Mouse (Mus musculus) lung, adult 2 months (tissue): ENCODE measurements around the gene Arl15.

Experiments
- CTCF ChIP-seq: fragments of 200-500 bp; IDR thresholded peaks from 2 replicates; pipeline ENCODE4 v1.5.1; 2011; ENCODE audit warnings: mild to moderate bottlenecking, low read length, control low read depth; ENCODE audit not compliant: insufficient read depth
- POLR2A ChIP-seq: fragments of 200-500 bp; IDR thresholded peaks from 2 replicates; pipeline ENCODE4 v1.6.1; 2011; ENCODE audit warnings: low read depth, mild to moderate bottlenecking, control low read depth, low read length, borderline replicate concordance; ENCODE audit errors: extremely low read depth

DNA sequence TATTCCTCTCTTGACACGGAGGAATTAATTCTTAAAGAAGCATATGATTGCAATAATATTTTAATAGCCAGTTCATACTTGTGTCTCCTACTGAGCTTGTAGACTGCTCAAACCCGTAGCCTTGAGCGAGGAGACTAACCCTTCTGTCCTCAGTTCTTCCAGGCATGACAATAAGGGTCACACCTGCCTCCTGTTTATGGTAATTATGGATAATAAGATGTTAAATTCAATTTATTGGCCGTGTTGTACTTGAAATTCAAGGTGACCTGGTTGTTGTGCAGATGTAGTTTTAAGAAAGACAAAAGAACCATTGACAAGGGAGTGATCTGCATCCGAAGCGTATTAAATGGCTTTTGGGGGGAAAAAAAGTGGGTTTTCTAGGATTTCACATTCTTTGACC, 232.0 kb downstream of the Arl15 start:
- TF ChIP-seq CTCF (no peak), POLR2A (no peak)
